Mouse (Mus musculus) frontal cortex, adult (tissue): ENCODE results near the gene Lmo3.

Source experiments
- ATAC-seq: cut with Nextera tagmentation; 2 replicates; pipeline ENCODE4 v1.9.2; 2017; ENCODE audit warnings: mild to moderate bottlenecking, moderate library complexity, mixed read lengths; ENCODE audit not compliant: low TSS enrichment

The Lmo3 gene

DNA sequence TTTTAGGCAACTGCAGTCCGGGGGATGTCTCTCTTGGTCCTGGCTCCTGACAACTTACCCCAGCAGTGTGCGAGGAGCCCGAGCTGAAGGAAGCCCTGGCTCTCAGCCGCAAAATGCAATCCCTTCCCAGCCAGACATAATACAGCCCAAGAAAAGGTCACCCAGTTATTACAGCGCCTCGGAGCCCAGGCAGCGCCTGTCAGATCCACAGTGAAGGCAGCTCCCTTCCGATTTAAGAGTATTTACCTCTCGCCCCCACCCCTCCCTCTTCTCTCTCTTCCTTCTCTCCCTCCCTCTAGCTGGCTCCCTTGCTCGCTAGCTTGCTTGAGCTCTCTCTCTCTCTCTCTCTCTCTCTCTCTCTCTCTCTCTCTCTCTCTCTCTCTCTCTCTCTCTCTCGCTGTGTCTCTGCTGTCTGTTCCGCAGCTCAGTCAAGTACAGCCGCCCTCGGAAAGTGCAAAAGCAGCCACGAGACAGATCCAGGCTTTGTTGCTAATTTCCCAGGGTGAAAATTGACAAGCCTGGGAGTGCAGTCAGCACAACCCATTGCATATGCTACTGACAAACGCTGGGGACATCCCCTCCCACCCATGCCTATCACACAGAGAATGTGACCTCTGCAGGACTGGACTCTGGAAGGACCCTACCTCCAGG, 159.0 kb downstream of the Lmo3 start:
- ATAC-seq, result peak; percentile 58

DNA sequence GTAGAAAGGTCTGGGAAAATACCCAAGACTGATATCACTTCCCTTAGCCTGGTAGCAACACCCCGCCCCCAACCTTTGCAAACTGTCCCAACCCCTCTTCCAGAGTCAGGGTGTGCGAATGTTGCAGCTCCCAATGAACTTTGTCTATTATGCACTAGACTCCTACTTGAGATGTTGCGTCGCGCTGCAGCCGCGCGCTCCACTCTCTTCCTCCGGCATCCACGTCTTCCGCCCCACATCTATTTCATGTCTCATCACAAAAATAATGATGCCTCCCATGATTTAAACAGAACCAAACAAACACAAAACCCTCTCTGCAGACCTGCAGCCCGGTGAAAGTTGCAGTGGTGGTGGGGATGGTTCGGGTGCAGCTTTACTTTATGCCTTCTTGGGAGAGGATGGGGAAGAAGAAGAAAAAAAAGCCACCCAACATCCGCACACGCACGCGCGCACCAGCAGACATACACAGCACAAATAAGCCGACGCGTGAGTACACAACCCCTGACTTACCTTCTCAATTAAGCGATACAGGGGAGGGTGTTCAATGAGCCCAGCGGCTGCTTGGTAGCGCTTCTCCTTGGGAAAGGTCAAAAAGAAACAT, 159.7 kb downstream of the Lmo3 start:
- ATAC-seq, result peak; percentile 21

DNA sequence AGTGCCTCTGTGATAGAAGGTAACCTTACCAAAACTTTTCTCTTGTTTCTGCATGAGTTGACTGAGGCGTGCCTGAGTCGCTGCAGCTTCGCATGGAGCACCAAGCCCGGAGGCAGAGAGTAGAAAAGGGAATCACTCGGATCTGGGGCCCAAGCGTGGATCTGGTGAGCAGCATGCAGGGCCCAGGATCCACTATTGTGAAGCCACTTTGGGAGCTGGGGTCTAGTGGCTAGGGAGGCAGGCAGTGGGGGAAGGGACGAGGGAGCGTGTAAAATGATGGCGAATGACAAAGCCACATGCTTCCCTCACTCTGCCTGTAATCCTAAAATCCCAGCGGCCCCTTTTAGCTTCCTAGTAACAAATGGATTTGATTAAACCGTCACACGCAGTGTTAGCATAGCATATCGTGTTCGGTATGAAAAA, 160.6 kb downstream of the Lmo3 start:
- ATAC-seq, result peak; percentile 35

DNA sequence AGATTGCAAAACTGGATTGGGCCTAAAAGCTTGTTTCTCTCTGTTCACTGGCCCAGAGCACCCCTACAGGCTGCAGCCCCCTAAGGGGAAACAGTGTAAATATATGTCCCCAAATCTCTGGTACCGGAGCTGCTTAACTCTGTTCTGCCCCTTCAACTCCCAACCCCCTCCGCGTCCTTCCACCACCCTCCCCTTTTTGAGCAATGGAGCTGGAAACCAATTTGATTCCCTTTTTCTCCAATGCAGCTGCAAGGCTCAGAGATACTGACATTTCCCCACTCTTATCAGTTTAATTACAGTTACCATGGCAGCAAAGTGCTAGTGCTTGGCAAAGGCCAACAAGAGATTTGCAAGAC, 161.3 kb downstream of the Lmo3 start:
- no peak for ATAC-seq

DNA sequence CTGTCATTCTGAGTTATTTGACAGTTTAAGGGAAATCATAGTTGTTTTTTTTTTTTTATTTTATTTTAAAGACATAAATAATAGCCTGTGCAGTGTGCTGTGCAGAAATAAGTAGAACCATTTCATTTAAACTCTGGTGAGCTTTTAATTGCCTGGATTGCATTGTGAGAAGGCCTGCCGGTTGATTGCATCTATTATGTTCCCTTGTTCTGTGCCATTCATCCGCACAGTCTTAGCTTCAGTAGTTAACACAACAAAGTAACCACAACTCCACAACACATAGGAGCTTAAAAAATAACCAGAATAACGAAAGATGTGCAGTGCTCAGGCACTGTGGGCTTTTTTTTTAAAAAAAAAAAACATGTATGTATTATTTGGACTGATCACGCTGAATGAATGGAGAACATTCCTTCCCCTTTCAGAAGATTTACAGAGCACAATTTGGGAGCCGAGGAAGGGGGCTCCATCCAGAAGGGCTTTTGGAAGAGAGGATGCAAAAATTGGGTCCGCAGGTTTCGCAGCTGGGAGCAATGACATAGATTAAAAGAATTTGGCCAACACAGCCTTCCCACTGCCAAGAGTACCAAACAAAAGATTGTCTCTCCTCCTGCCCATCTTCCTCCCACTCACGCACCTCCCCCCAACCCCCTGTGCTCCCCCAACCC, 161.8 kb downstream of the Lmo3 start:
- no peak for ATAC-seq

DNA sequence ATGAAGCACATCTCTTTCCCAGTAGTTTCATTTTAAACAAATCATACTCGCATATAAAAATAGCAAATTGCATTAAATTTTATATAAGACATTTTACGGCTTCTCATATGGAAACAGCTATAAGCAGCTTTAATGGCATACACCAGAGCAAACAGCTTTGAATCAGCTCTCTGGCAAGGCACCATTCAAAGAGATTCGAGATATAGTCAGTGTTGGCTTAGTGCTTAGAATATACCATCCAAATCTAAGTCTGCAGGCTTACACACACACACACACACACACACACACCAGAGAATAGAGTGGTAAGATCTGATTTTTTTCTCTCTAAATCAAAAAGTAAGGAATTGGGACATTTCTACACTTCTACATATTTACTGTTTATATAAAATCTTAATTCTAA, 169.7 kb downstream of the Lmo3 start:
- ATAC-seq, result peak; percentile 72

DNA sequence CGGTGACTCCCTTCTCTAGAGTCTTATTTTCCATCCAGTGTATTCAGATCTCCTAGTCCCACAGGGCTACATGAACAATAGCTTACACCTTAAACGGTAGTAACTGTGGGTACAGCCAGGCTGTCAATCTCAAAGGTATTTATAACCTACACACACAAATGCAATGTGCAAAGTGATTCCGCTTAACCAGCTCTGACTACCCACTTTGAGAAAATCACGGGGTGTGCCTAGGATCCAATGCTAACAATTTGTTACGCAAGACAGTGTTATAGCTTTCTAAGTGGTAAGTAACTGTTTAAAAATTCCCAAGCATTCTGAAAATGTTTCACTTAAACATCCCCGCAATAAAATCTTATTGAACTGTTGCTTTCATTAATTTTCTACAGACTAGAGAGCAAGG, 179.7 kb downstream of the Lmo3 start:
- peak; percentile 58 for ATAC-seq

DNA sequence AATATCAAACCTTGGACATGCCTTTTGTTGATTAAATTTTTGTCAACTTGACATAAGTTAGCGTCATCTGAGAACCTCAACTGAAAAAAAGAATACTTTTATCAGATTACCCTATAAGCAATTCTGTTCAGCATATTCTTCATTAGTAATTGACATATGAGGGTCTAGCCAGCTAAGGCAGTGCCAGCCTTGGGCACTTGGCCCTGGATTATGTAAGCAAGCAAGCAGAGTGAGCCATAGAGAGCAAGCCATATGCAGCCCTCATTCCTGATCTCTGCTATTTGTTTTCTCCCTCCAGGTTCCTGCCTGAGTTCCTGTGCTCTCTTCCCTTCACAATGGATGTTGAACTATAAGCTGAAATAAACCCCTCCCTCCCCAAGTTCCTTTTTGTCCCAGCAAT, 182.9 kb downstream of the Lmo3 start:
- no peak for ATAC-seq

DNA sequence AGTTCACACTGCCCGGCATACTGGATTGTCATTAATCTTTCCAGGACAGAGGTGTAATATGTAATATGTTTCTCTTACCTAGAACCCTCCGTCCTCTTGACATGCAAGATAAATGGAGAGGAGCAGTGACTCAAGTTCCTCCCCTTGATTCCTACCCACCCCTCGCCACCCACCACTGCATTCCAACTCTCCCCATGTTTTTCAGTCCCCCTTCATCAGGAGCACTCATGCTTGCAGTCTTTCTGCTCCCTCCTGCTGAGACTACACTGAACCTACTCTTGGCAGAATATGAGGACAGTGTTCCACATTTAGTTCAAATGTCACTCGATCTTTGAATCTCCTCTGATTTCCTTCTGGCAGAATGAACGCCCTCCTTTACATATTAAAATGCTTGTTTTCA, 190.7 kb downstream of the Lmo3 start:
- no peak for ATAC-seq

DNA sequence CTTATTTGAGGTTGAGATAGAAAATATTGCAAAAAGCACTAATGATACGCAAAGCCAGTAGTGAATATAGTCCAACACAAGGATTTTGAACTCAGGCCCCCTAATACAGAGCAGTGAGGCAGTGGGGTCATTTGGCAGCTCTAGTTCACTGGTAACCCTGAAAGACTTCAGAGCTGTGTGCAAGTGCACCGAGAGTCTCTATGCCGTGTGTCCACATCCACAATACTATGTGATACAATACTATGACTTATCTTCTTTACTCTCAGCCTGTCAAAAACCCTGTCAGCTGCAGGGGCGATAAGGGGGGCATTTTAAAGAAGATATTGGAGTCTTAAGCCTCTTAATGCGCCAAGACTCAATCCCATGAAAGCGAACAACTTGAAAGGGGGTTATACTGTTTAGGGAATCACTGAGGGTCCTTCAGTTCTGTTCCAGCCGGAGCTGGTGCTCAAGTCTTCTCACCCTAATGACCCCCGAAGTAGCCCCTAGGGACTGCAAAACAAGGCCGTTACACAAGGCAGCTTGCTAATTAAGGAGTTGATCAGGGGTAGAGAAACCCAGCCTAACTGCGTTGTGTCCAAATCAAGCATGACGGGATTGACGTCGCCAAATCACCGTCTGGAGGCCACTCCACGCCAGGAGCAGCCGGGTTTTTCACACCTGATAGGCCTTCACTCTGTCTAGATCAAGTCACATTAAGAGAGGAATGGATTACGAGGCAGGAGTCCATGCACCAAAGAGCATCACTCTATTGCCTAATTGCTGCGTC, 193.4 kb downstream of the Lmo3 start:
- ATAC-seq, result no peak

DNA sequence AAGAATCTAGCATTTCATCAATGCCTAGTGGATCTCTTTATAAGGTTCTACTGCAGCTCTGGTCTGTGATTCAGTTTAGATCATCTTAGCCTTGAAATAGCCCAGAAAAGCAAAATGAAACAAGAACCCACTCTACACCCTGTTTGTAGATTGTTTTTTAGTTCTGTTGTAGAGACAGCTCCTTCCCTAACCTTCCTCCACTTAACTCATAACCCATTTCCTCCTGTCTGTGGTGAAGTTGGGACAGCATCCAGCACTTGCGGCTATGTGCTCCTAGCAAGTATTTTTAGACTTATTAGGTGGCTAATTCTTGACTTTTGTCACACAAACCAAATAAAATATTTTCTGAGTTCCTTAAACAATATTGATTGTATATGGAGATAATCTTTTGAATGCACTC, 198.6 kb downstream of the Lmo3 start:
- ATAC-seq, result no peak

DNA sequence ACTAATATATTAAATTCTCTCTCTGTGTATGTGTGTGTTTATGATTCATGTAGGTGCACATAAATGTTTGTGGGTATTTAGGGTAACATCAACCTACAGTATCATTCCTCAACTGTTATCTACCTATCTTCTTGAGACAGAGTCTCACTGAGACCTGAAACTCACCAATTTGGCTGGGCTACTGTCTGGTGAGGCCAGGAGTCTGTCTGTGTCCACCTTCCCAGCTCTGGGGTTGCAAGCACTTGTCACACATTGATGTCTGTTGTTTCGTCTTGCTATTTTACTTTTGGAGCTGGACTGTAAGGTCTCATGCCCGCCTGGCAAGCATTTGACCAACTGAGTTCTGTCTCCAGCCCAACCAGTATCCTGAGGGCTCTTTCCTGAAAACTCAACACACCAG, 210.6 kb downstream of the Lmo3 start:
- ATAC-seq, result no peak

DNA sequence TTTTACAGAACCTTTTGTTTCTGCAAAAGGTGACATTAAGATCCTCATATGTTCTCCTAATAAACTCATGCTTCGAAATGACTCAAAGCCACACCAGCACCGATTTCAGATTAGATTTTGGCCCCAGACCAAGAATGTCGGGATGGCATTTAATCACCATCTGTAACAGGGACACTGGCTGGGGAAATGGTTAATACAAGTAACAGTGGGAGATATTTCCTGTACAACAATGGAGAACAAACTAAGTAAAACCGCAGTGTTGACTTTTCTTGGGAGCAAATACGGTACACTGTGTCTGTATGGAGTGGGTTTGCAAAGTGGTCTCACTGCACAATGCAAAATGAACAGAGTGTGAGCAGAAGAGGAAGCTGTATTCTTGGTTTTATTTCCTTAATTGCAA, 217.7 kb downstream of the Lmo3 start:
- ATAC-seq, result no peak

DNA sequence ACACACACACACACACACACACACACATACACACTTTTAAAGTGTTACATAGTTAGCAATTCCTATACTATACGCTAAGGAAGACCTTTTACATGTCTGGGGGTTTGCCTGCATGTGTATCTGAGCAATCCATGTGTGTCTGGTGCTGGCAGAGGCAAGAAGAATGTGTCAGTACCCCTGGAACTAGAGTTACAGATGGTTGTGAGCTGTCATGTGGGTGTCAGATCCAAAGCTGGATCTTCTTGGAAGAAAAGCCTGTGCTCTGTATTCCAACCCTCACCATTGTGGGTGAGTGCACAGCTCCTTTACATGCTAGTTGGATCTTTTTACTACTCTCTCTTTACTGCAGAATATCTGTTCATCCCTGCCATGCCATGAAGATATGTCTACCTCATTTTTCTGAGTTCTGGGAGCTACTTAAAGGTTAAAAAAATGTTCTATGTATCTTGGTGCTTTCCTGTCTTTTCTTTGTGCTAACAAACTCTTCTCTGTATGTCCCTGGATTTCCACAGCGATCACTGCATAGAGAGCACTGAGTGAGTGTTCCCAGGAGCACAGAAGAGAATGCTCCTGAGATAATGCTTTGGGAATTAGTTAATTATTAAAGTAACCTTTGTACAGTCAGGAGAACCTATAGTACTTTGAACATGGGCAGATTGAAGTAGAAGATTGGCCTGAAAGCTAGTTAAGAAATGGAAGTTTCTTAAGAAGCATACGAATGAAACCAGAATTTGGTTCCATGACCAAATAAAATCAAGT, 231.0 kb downstream of the Lmo3 start:
- ATAC-seq, result peak; percentile 94

DNA sequence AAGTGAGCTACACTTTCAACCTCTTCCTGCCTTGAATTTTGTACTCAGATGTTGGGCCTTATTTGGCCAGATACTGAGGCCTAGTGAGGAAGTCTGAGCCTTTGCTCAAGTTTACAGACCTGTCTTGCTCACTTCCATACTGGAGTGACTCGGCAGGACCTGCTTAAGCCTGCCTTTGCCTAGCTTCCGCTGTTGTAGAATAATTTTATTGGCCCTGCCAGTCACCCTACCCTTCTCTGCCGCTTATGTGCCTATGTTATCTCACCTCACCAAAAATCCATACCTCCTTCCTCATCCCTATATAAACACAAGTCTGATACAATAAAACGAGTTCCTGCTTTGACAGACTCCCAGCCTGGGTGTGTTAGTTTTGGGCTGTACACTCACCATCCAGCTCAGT, 235.2 kb downstream of the Lmo3 start:
- ATAC-seq, result no peak

DNA sequence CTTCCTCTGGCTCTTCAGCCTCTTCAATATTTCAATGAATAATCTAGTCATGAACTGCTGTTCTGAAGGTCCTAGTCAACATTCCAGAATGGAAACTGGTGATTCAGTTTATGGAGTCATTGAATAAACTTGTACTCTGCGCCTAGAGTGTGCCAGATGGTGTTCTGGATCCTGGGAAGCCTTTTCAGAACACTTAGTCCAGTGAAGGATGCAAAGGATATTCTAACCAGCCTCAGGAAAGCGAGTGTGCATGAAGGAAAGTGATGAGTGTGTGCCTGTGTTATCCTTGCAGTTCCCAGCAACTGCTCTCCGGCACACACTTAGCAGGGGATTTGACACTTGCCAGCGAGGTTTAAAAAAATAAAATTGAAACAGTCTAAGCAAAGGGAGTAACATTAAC, 245.9 kb downstream of the Lmo3 start:
- peak; percentile 98 for ATAC-seq

DNA sequence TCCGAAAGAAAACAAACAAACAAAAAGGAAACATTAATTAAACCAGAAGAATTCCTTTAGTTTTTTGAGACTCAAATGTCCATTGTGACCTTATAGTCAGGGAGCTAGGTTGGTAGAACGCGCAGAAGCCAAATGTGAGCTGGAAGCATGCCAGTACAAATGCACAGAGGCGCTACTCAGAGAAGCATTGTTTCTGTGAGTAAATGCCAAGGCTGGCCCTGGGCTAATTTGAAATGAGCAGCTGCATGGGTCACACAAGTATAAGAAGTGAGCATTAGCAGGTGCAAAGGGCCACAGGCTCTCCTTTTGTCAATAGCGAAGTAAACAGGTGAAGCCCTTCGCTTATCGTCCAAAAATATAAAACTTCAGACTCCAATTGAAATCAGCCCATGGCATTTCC, 247.8 kb downstream of the Lmo3 start:
- ATAC-seq, result no peak

DNA sequence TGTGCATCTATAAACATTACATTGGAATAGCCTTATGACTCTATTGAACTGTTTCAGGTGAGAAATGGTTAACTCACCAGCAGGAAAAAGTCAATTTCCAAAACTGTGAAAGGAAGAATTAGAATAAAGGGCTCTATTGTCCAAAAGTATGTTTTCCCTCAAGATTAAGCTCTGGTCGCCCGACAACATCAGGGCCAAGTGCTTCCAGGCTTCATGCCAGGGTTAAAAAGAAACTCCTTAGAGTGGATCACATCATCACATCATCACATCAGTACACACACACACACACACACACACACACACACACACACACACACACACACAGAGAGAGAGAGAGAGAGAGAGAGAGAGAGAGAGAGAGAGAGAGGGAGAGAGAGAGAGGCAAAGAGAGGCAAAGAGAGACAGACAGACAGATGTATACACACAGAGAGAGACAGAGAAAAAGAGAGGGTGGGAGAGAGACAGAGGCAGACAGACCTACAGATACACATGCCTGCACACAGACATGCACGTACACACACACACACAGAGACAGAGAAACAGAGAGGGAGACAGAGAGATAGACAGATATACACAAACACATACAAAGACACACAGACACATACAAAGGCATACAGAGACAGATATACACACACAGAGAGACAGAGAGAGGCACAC, 255.9 kb downstream of the Lmo3 start:
- ATAC-seq, result no peak

DNA sequence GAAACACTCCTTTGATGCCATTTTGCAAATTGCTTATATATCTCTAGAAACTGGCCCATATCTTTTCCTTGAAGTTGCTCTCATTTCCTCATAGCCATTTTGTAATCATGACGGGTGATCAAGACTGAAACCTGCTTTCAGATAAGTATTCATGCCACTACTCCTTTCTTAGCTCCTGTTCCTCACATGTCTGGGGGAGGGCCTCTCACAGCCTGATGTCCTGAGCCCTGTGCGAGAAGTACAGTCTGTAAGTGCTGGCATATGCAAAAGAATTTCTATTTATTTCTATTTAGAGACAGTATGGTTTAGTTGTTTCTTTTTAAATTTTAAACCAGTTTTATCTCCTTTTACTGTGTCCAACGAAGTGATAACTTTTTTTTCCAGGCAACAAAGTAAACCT, 256.6 kb downstream of the Lmo3 start:
- no peak for ATAC-seq

DNA sequence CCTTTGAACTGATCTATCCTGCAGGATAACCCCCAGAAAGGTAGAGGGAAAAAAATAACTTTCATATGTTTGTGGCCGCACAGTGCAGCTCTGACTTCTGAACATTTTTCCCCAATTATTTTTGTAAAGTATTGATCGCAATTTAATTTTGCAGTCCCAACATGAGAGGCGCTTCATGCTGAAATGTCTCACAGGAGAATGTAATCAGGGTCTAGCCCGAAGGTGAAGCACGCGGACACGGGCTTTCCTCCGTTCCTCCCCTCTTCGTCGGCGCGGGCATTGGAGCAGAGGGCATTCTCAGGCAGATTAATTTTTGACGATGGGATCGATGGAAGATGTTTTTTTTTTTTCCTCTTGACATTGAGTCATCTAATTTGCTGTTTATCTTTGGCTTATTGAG, 258.4 kb downstream of the Lmo3 start:
- no peak for ATAC-seq

DNA sequence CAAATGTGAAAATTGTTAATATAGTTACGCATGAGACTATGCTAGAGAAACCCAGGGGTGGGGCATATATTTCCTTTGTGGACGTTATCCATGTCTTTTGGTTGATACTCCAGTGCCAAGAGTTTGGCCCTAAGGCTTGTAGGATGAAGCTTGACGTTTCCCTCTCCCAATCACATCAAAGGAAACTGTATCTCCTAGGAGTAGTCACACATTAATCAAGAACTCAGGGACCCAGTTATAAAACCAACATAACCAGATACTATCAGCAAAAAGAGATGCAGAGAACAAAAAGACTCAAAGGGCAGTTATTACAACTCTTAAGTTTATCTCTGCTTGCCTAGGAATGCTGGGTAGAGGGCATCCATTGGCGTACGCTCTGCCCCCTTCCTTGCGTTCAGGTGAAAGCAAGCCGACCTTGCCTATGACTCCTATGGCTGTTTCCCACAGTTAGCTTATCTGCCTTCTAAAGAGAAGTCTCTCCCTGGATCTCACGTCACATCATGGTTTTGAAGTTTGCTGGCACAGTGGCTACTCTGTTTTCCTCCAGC, 261.5 kb downstream of the Lmo3 start:
- ATAC-seq, result no peak
